Mouse (Mus musculus) kidney, embryonic 15.5 days (tissue): Measurements from ENCODE around the gene Phf2. TPM values are rescaled to one million over a fixed set of nuclear protein-coding genes. Genes with fewer than 3 reads are reported as not detected.

Experiments
- ATAC-seq: fragments of 200-750 bp; cut with Nextera tagmentation; replicated peaks from 2 replicates; pipeline ENCODE4 v1.8.0; 2017; ENCODE audit warnings: moderate TSS enrichment; ENCODE audit not compliant: low FRiP score
- H3K27ac ChIP-seq: fragments of 300-500 bp; sonication (generic); 2 replicates; pipeline ENCODE4 v1.5.1; 2015; ENCODE audit warnings: mild to moderate bottlenecking, inconsistent platforms
- H3K27me3 ChIP-seq: fragments of 300-500 bp; sonication (generic); 2 replicates; pipeline ENCODE4 v1.6.1; 2015; ENCODE audit warnings: inconsistent platforms
- H3K36me3 ChIP-seq: fragments of 300-500 bp; sonication (generic); 2 replicates; pipeline ENCODE4 v1.6.1; 2015; ENCODE audit warnings: inconsistent platforms
- H3K4me1 ChIP-seq: fragments of 300-500 bp; sonication (generic); 2 replicates; pipeline ENCODE4 v1.6.1; 2015; ENCODE audit warnings: inconsistent platforms
- H3K4me2 ChIP-seq: fragments of 300-500 bp; sonication (generic); 2 replicates; pipeline ENCODE4 v1.6.1; 2015; ENCODE audit warnings: moderate library complexity, mild to moderate bottlenecking, inconsistent platforms
- H3K4me3 ChIP-seq: fragments of 300-500 bp; sonication (generic); replicated peaks from 2 replicates; pipeline ENCODE4 v1.5.1; 2015; ENCODE audit warnings: mild to moderate bottlenecking, inconsistent platforms
- H3K9ac ChIP-seq: fragments of 300-500 bp; sonication (generic); 2 replicates; pipeline ENCODE4 v1.6.1; 2015; ENCODE audit warnings: mild to moderate bottlenecking, inconsistent platforms
- H3K9me3 ChIP-seq: fragments of 300-500 bp; sonication (generic); replicated peaks from 2 replicates; pipeline ENCODE4 v1.6.1; 2016; ENCODE audit warnings: inconsistent platforms
- WGBS: fragments of 180-500 bp; shearing (Covaris S2); methylation state at CpG from one replicate; pipeline ENCODE4 v1.1.7; 2015; ENCODE audit warnings: mixed read lengths; 5-methylcytosine and 5-hydroxymethylcytosine counted together
- polyA plus RNA-seq: library from polyadenylated mRNA; unstranded; fragments of >200 nt; fragmentation: Nextera tagmentation; extraction: Ambion mirVana; gene quantifications from 2 replicates; pipeline ENCODE4 v1.2.1, GENCODE M21; 2015

Gene Phf2
- polyA plus RNA-seq, 1 experiment from 2014 or later, result 7.8 TPM

GRCm38 (mm10) chr13:48798256-48798771 lies 72.6 kb downstream of the Phf2 start:
- no peak for ATAC-seq
- no peak overlapping the region for H3K4me3 ChIP-seq
- H3K27me3 ChIP-seq, result no peaks in the 10 kb centered on the region; the same call in 1 of the 2 replicates
- no peak overlapping the region for H3K9ac ChIP-seq
- H3K36me3 ChIP-seq, result peaks cover 24% of the 10 kb centered on the region
- no peak overlapping the region for H3K4me2 ChIP-seq
- H3K4me1 ChIP-seq, result peaks cover 6% of the 10 kb centered on the region; the same call in 1 of the 2 replicates
- no peaks in the 10 kb centered on the region for H3K9me3 ChIP-seq
- H3K27ac ChIP-seq, result no peak overlapping the region
- 34% methylated on average over 14 of the region's 14 CpGs for WGBS

GRCm38 (mm10) chr13:48796906-48797305 lies 74.0 kb downstream of the Phf2 start:
- Histone ChIP-seq H3K36me3 (peaks cover 10% of the 10 kb centered on the region), H3K9ac (no peak overlapping the region), H3K4me1 (peaks cover 6% of the 10 kb centered on the region; the same call in 1 of the 2 replicates), H3K4me3 (no peak overlapping the region), H3K9me3 (no peaks in the 10 kb centered on the region), H3K4me2 (no peak overlapping the region), H3K27ac (no peak overlapping the region), H3K27me3 (no peaks in the 10 kb centered on the region; the same call in 1 of the 2 replicates)
- WGBS, result 51% methylated on average over 11 of the region's 11 CpGs
- ATAC-seq, result no peak

- WGBS, result 85% methylated on average over 6 of the region's 6 CpGs
- no peak for ATAC-seq
- Histone ChIP-seq H3K4me3 (no peak overlapping the region), H3K27ac (no peak overlapping the region), H3K9me3 (no peaks in the 10 kb centered on the region), H3K27me3 (no peaks in the 10 kb centered on the region; the same call in 1 of the 2 replicates), H3K36me3 (no peaks in the 10 kb centered on the region), H3K4me2 (no peak overlapping the region), H3K9ac (no peak overlapping the region), H3K4me1 (peaks cover 6% of the 10 kb centered on the region; the same call in 1 of the 2 replicates)
These were observed 75.2 kb downstream of the Phf2 start for GRCm38 (mm10) chr13:48795711-48796110.

GRCm38 (mm10) chr13:48784594-48785298 lies 86.2 kb downstream of the Phf2 start:
- H3K9me3 ChIP-seq, result no peaks in the 10 kb centered on the region
- H3K27ac ChIP-seq, result no peak overlapping the region
- ATAC-seq, result no peak
- no peak overlapping the region for H3K9ac ChIP-seq
- H3K4me1 ChIP-seq, result peaks cover 17% of the 10 kb centered on the region
- H3K4me3 ChIP-seq, result no peak overlapping the region
- H3K27me3 ChIP-seq, result 0 out of 2 replicates have a peak, but pooled peaks cover 6% of the 10 kb centered on the region
- H3K4me2 ChIP-seq, result no peak overlapping the region
- WGBS, result 75% methylated on average over 8 of the region's 8 CpGs
- no peaks in the 10 kb centered on the region for H3K36me3 ChIP-seq

GRCm38 (mm10) chr13:48784151-48784550 lies 86.8 kb downstream of the Phf2 start:
- no peak overlapping the region for H3K9ac ChIP-seq
- no peak overlapping the region for H3K4me3 ChIP-seq
- H3K36me3 ChIP-seq, result no peaks in the 10 kb centered on the region
- H3K9me3 ChIP-seq, result no peaks in the 10 kb centered on the region
- 0 out of 2 replicates have a peak, but pooled peaks cover 6% of the 10 kb centered on the region for H3K27me3 ChIP-seq
- peaks cover 17% of the 10 kb centered on the region for H3K4me1 ChIP-seq
- 35% methylated on average over 8 of the region's 8 CpGs for WGBS
- no peak overlapping the region for H3K27ac ChIP-seq
- ATAC-seq, result no peak
- no peak overlapping the region for H3K4me2 ChIP-seq

GRCm38 (mm10) chr13:48782727-48783725 lies 87.9 kb downstream of the Phf2 start:
- H3K9ac ChIP-seq, result no peak overlapping the region
- no peaks in the 10 kb centered on the region for H3K9me3 ChIP-seq
- ATAC-seq, result peak; percentile 52; the same call in 1 of the 2 replicates
- H3K27ac ChIP-seq, result no peak overlapping the region
- H3K27me3 ChIP-seq, result 0 out of 2 replicates have a peak, but pooled peaks cover 6% of the 10 kb centered on the region
- peak overlapping the region; percentile 42 for H3K4me2 ChIP-seq
- H3K36me3 ChIP-seq, result no peaks in the 10 kb centered on the region
- WGBS, result 28% methylated on average over 27 of the region's 27 CpGs
- peaks cover 17% of the 10 kb centered on the region for H3K4me1 ChIP-seq
- H3K4me3 ChIP-seq, result no peak overlapping the region

- 0 out of 2 replicates have a peak, but pooled peaks cover 6% of the 10 kb centered on the region for H3K27me3 ChIP-seq
- no peak overlapping the region for H3K9ac ChIP-seq
- no peak overlapping the region for H3K4me2 ChIP-seq
- no peak for ATAC-seq
- H3K36me3 ChIP-seq, result no peaks in the 10 kb centered on the region
- H3K27ac ChIP-seq, result no peak overlapping the region
- 50% methylated on average over 9 of the region's 9 CpGs for WGBS
- H3K4me3 ChIP-seq, result no peak overlapping the region
- H3K4me1 ChIP-seq, result peaks cover 17% of the 10 kb centered on the region
- H3K9me3 ChIP-seq, result no peaks in the 10 kb centered on the region
These were observed 90.4 kb downstream of the Phf2 start for GRCm38 (mm10) chr13:48780345-48781010.

- ATAC-seq, result no peak
- Histone ChIP-seq H3K4me1 (peaks cover 17% of the 10 kb centered on the region), H3K27me3 (0 out of 2 replicates have a peak, but pooled peaks cover 6% of the 10 kb centered on the region), H3K4me3 (no peak overlapping the region), H3K36me3 (no peaks in the 10 kb centered on the region), H3K4me2 (0 out of 2 replicates have a peak overlapping the region, but pooled peaks have one; percentile 10), H3K9me3 (no peaks in the 10 kb centered on the region), H3K9ac (no peak overlapping the region), H3K27ac (0 out of 2 replicates have a peak overlapping the region, but pooled peaks have one; percentile 29)
- WGBS, result 25% methylated on average over 11 of the region's 11 CpGs
These were observed 91.2 kb downstream of the Phf2 start for GRCm38 (mm10) chr13:48779592-48780344.

GRCm38 (mm10) chr13:48778138-48778537 lies 92.8 kb downstream of the Phf2 start:
- Histone ChIP-seq H3K9ac (no peak overlapping the region), H3K4me3 (no peak overlapping the region), H3K27ac (no peak overlapping the region), H3K27me3 (0 out of 2 replicates have a peak, but pooled peaks cover 3% of the 10 kb centered on the region), H3K4me1 (peaks cover 14% of the 10 kb centered on the region), H3K9me3 (no peaks in the 10 kb centered on the region), H3K36me3 (no peaks in the 10 kb centered on the region), H3K4me2 (no peak overlapping the region)
- ATAC-seq, result no peak
- 57% methylated on average over 4 of the region's 4 CpGs for WGBS

GRCm38 (mm10) chr13:48774506-48774905 lies 96.4 kb downstream of the Phf2 start:
- no peaks in the 10 kb centered on the region for H3K36me3 ChIP-seq
- H3K9ac ChIP-seq, result no peak overlapping the region
- ATAC-seq, result no peak
- no peaks in the 10 kb centered on the region for H3K9me3 ChIP-seq
- H3K4me1 ChIP-seq, result no peaks in the 10 kb centered on the region; the same call in 1 of the 2 replicates
- no peaks in the 10 kb centered on the region for H3K27me3 ChIP-seq
- H3K27ac ChIP-seq, result no peak overlapping the region
- H3K4me3 ChIP-seq, result no peak overlapping the region
- 71% methylated on average over 7 of the region's 7 CpGs for WGBS
- no peak overlapping the region for H3K4me2 ChIP-seq

GRCm38 (mm10) chr13:48768109-48768508 lies 102.8 kb downstream of the Phf2 start:
- Histone ChIP-seq H3K4me1 (no peaks in the 10 kb centered on the region), H3K9ac (no peak overlapping the region), H3K27ac (no peak overlapping the region), H3K9me3 (no peaks in the 10 kb centered on the region), H3K4me2 (no peak overlapping the region), H3K36me3 (no peaks in the 10 kb centered on the region), H3K4me3 (no peak overlapping the region), H3K27me3 (0 out of 2 replicates have a peak, but pooled peaks cover 4% of the 10 kb centered on the region)
- WGBS, result 77% methylated on average over 11 of the region's 11 CpGs
- no peak for ATAC-seq
